Mouse (Mus musculus) G1E (cell line): ENCODE results near the gene Emilin2.

Source experiments
- CTCF ChIP-seq: IDR thresholded peaks from 2 replicates; pipeline ENCODE4 v1.5.1; 2012; ENCODE audit warnings: low read depth, low read length, inconsistent platforms, mixed read lengths
- GATA1 ChIP-seq: IDR thresholded peaks from 2 replicates; pipeline ENCODE4 v1.6.1; 2012; ENCODE audit warnings: borderline replicate concordance, low read length, inconsistent platforms, mixed read lengths
- GATA2 ChIP-seq: IDR thresholded peaks from 2 replicates; pipeline ENCODE4 v1.6.1; 2012; ENCODE audit warnings: low read depth, low read length, inconsistent platforms, borderline replicate concordance
- POLR2AphosphoS5 ChIP-seq: IDR thresholded peaks from 2 replicates; pipeline ENCODE4 v1.6.1; 2012; ENCODE audit warnings: low read depth, low read length, inconsistent platforms; ENCODE audit not compliant: insufficient replicate concordance
- TAL1 ChIP-seq: conservative IDR thresholded peaks from 2 replicates; pipeline ENCODE4 v1.6.1; 2012; ENCODE audit warnings: low read depth, low read length, inconsistent platforms, mixed read lengths

GRCm38 (mm10) chr17:71204809-71205091 lies 107.0 kb downstream of the Emilin2 start:
- TF ChIP-seq CTCF, result no peak
- TF ChIP-seq GATA1, result no peak
- no peak for TF ChIP-seq POLR2AphosphoS5
- TF ChIP-seq TAL1, result no peak
- no peak for TF ChIP-seq GATA2
